Mouse (Mus musculus) MEL (cell line): Measurements from ENCODE around the gene Sik1. TPM values are rescaled to one million over a fixed set of nuclear protein-coding genes. Genes with fewer than 3 reads are reported as not detected.

Source experiments
- DNase-seq: peaks from one replicate; pipeline ENCODE4 v3.0.0; 2011; ENCODE audit warnings: low read depth, low spot score
- H3K27ac ChIP-seq: 2 replicates; pipeline ENCODE4 v1.5.1; 2012; ENCODE audit warnings: low read depth, mild to moderate bottlenecking, control low read depth, low read length, moderate library complexity; ENCODE audit not compliant: control insufficient read depth
- H3K27me3 ChIP-seq, 2 experiments: fragments of 150-350 bp in 1 of 2; sonication (generic) in 1 of 2; 2 replicates each; pipeline ENCODE4 v1.6.1; 2012; ENCODE audit warnings: low read length in 2 of 2, mild to moderate bottlenecking in 2 of 2, improper control_type of control experiment in 1 of 2, moderate library complexity in 1 of 2; ENCODE audit not compliant: insufficient read depth in 2 of 2, control insufficient read depth in 1 of 2
- H3K36me3 ChIP-seq, 2 experiments: 2 replicates each; pipeline ENCODE4 v1.6.1; 2012 to 2014; ENCODE audit warnings: low read length in 2 of 2, improper control_type of control experiment in 1 of 2, inconsistent platforms in 1 of 2, mild to moderate bottlenecking in 1 of 2; ENCODE audit not compliant: insufficient read depth in 2 of 2, control insufficient read depth in 1 of 2
- H3K4me1 ChIP-seq, 2 experiments: fragments of 150-350 bp in 1 of 2; sonication (generic) in 1 of 2; 2 replicates each; pipeline ENCODE4 v1.6.1; 2012; ENCODE audit warnings: low read length in 2 of 2, improper control_type of control experiment in 1 of 2, mild to moderate bottlenecking in 1 of 2; ENCODE audit not compliant: insufficient read depth in 2 of 2, control insufficient read depth in 1 of 2
- H3K4me3 ChIP-seq, 2 experiments: fragments of 150-350 bp in 1 of 2; sonication (generic) in 1 of 2; 2 replicates each; pipeline ENCODE4 v1.5.1; 2012; ENCODE audit warnings: low read depth in 2 of 2, low read length in 2 of 2, mild to moderate bottlenecking in 2 of 2, moderate library complexity in 2 of 2, control low read depth in 1 of 2, improper control_type of control experiment in 1 of 2; ENCODE audit not compliant: control insufficient read depth in 1 of 2, insufficient read depth in 1 of 2
- H3K79me2 ChIP-seq: 2 replicates; pipeline ENCODE4 v1.6.1; 2012; ENCODE audit warnings: mild to moderate bottlenecking, low read length, moderate library complexity; ENCODE audit not compliant: control insufficient read depth, poor library complexity, insufficient read depth
- H3K9ac ChIP-seq: 2 replicates; pipeline ENCODE4 v1.6.1; 2012; ENCODE audit warnings: low read depth, mild to moderate bottlenecking, control low read depth, low read length, moderate library complexity; ENCODE audit not compliant: control insufficient read depth, poor library complexity, severe bottlenecking
- H3K9me3 ChIP-seq: fragments of 150-350 bp; sonication (generic); replicated peaks from 2 replicates; pipeline ENCODE4 v1.6.1; 2012; ENCODE audit warnings: mild to moderate bottlenecking, low read length, improper control_type of control experiment, moderate library complexity; ENCODE audit not compliant: insufficient read depth
- BHLHE40 ChIP-seq: IDR thresholded peaks from 2 replicates; pipeline ENCODE4 v1.6.1; 2012; ENCODE audit warnings: low read depth, mild to moderate bottlenecking, inconsistent platforms, low read length, improper control_type of control experiment, borderline replicate concordance
- CHD1 ChIP-seq: IDR thresholded peaks from 2 replicates; pipeline ENCODE4 v1.6.1; 2012; ENCODE audit warnings: low read depth, mild to moderate bottlenecking, inconsistent platforms, low read length, improper control_type of control experiment
- CHD2 ChIP-seq: IDR thresholded peaks from 2 replicates; pipeline ENCODE4 v1.6.1; 2011; ENCODE audit warnings: low read length, improper control_type of control experiment
- EP300 ChIP-seq, 2 experiments: IDR thresholded peaks; 2 replicates each; pipeline ENCODE4 v1.6.1; 2011; ENCODE audit warnings: improper control_type of control experiment in 2 of 2, low read length in 2 of 2, low read depth in 1 of 2, mild to moderate bottlenecking in 1 of 2
- GABPA ChIP-seq: IDR thresholded peaks from 2 replicates; pipeline ENCODE4 v1.6.1; 2012; ENCODE audit warnings: low read depth, mild to moderate bottlenecking, inconsistent platforms, low read length, improper control_type of control experiment, moderate library complexity
- GATA1 ChIP-seq: IDR thresholded peaks from 2 replicates; pipeline ENCODE4 v1.6.1; 2011; ENCODE audit warnings: low read depth, low read length, improper control_type of control experiment
- HCFC1 ChIP-seq: IDR thresholded peaks from 2 replicates; pipeline ENCODE4 v1.6.1; 2012; ENCODE audit warnings: low read depth, mild to moderate bottlenecking, inconsistent platforms, low read length, improper control_type of control experiment, moderate library complexity
- MAFK ChIP-seq: IDR thresholded peaks from 2 replicates; pipeline ENCODE4 v1.6.1; 2011; ENCODE audit warnings: low read depth, mild to moderate bottlenecking, low read length, improper control_type of control experiment, borderline replicate concordance
- MAX ChIP-seq: IDR thresholded peaks from 2 replicates; pipeline ENCODE4 v1.6.1; 2011; ENCODE audit warnings: low read length, improper control_type of control experiment
- NELFE ChIP-seq: IDR thresholded peaks from 2 replicates; pipeline ENCODE4 v1.6.1; 2011; ENCODE audit warnings: low read depth, low read length, improper control_type of control experiment
- POLR2AphosphoS5 ChIP-seq: IDR thresholded peaks from 2 replicates; pipeline ENCODE4 v1.6.1; 2012; ENCODE audit warnings: low read depth, borderline replicate concordance, mild to moderate bottlenecking, inconsistent platforms, low read length, moderate library complexity, mixed read lengths
- RCOR1 ChIP-seq: IDR thresholded peaks from 2 replicates; pipeline ENCODE4 v1.6.1; 2012; ENCODE audit warnings: low read depth, mild to moderate bottlenecking, inconsistent platforms, low read length, improper control_type of control experiment
- TCF12 ChIP-seq: IDR thresholded peaks from 2 replicates; pipeline ENCODE4 v1.6.1; 2014; ENCODE audit warnings: low read depth, mild to moderate bottlenecking, inconsistent platforms, low read length, improper control_type of control experiment, moderate library complexity
- ZC3H11A ChIP-seq: IDR thresholded peaks from 2 replicates; pipeline ENCODE4 v1.6.1; 2012; ENCODE audit warnings: low read depth, mild to moderate bottlenecking, inconsistent platforms, low read length, improper control_type of control experiment
- ZKSCAN1 ChIP-seq: IDR thresholded peaks from 2 replicates; pipeline ENCODE4 v1.6.1; 2012; ENCODE audit warnings: low read depth, mild to moderate bottlenecking, inconsistent platforms, low read length, improper control_type of control experiment, moderate library complexity
- polyA plus RNA-seq, 2 experiments: library from polyadenylated mRNA; stranded (reverse) in 1 of 2; unstranded in 1 of 2; fragments of >175 nt in 1 of 2; fragments of >200 nt in 1 of 2; gene quantifications; 2 replicates each; pipeline versions ENCODE4 v1.2.1 to v1.2.4; 2012; ENCODE audit warnings: low replicate concordance in 2 of 2, low read depth in 1 of 2; ENCODE audit not compliant: insufficient read length in 2 of 2, insufficient read depth in 1 of 2, missing spikeins in 1 of 2
- total RNA-seq: library from RNA; depleted of rRNA; stranded (reverse); fragments of 300-350 nt; gene quantifications from 2 replicates; pipeline ENCODE4 v1.2.3, GENCODE M21; 2012

Gene Sik1
- total and polyA plus RNA-seq, 3 experiments: 5.5 to 10.4 TPM; not detected in 1

- H3K4me3 ChIP-seq: no peak overlapping the region
- H3K9ac ChIP-seq: no peak overlapping the region
- no peak overlapping the region for H3K27ac ChIP-seq
Measured at GRCm38 (mm10) chr17:31836264-31836607, 19.4 kb downstream of the Sik1 start.

GRCm38 (mm10) chr17:31835528-31836263, 19.9 kb downstream of the Sik1 start:
- H3K79me2 ChIP-seq: no peaks in the 10 kb centered on the region
- H3K36me3 ChIP-seq: peaks cover 0 to 6% of the 10 kb centered on the region in 2 experiments; a peak in 2 of 4 replicates
- H3K9me3 ChIP-seq: no peaks in the 10 kb centered on the region
- no peak overlapping the region for H3K9ac ChIP-seq
- H3K27me3 ChIP-seq: peaks cover 0 to 2% of the 10 kb centered on the region in 2 experiments; a peak in 2 of 4 replicates
- H3K4me3 ChIP-seq: no peak overlapping the region
- H3K4me1 ChIP-seq: peaks cover 0 to 7% of the 10 kb centered on the region in 2 experiments; a peak in 2 of 4 replicates
- no peak overlapping the region for H3K27ac ChIP-seq
- DNase-seq: no peak
- TF ChIP-seq ZKSCAN1: no peak
- no peak for TF ChIP-seq GATA1
- TF ChIP-seq GABPA: no peak
- TF ChIP-seq HCFC1: no peak
- no peak for TF ChIP-seq MAFK
- TF ChIP-seq BHLHE40: no peak
- TF ChIP-seq TCF12: no peak
- TF ChIP-seq EP300 (IDR thresholded peaks at IDR 0.05; ENCODE audit: low read depth in 1 of 2, low read length in 2 of 2): no peak
- no peak for TF ChIP-seq ZC3H11A
- no peak for TF ChIP-seq CHD2
- TF ChIP-seq RCOR1: no peak
- TF ChIP-seq POLR2AphosphoS5: no peak

More at GRCm38 (mm10) chr17:31836264-31836607, 19.4 kb downstream of the Sik1 start:
- Histone ChIP-seq H3K79me2 (no peaks in the 10 kb centered on the region), H3K27me3 (peaks cover 0 to 2% of the 10 kb centered on the region in 2 experiments; a peak in 1 of 4 replicates), H3K36me3 (peaks cover 0 to 10% of the 10 kb centered on the region in 2 experiments; a peak in 2 of 4 replicates), H3K4me1 (peaks cover under 1 to 12% of the 10 kb centered on the region in 2 experiments; a peak in 3 of 4 replicates), H3K9me3 (no peaks in the 10 kb centered on the region)
- TF ChIP-seq NELFE (no peak), MAX (no peak), CHD1 (no peak)
- no peak for DNase-seq
